Mouse (Mus musculus): ENCODE data around the gene Galk2.
A peak's percentile ranks its signal among the peaks of the same experiment; 100 is the strongest.

Galk2 gene

DNA sequence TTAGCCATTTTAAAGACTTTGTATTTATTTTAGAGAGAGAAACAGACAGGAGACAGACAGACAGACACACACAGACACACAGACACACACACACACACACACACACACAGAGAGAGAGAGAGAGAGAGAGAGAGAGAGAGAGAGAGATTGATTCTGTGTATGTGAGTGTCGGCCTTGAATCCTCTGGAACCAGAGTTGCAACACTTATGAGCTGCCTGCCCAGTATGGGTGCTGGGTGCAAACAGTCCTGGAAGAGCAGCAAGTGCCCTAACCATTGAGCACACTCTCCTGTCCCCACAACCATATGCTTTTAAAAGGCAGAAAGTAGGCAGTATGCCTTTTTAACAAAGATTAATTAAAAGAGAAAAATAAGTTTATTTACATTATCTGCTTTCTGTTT lies 109.9 kb downstream of the Galk2 start:
- no peak for DNase-seq

DNA sequence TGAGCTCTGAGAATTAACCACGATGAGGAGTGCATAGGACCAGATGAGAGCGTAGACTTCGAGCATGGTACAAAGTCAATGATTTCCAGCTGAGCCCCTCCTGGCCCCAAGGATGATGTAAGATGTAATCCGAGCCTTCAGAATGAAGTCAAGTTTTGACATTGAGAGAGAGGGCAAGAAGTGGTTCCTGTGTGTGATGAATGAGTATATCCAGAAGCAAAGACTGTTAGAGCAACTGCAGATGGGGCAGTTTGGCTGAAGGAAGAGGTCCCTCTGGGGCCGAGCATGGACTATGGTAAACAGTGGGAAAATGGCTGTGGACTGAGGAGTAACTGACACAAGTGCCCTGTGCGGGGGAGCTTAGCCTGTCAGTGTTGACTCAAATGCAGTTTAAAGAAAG lies 114.3 kb downstream of the Galk2 start:
- DNase-seq: no peak

DNA sequence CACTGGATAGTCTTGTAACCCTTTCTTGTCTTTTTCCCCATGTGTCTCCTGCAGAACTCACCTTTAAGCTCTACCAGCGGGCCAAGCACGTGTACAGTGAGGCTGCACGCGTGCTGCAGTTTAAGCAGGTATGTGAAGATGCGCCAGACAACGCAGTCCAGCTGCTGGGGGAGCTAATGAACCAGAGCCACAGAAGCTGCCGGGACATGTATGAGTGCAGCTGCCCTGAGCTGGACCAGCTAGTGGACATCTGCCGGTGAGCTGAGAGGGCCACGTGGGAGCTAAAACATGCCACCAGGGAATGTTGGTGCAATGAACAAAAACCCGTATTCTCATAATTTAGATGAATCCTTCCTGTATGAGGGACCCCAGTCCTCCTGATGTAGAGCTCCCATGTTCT lies 116.3 kb downstream of the Galk2 start:
- DNase-seq: no peak

DNA sequence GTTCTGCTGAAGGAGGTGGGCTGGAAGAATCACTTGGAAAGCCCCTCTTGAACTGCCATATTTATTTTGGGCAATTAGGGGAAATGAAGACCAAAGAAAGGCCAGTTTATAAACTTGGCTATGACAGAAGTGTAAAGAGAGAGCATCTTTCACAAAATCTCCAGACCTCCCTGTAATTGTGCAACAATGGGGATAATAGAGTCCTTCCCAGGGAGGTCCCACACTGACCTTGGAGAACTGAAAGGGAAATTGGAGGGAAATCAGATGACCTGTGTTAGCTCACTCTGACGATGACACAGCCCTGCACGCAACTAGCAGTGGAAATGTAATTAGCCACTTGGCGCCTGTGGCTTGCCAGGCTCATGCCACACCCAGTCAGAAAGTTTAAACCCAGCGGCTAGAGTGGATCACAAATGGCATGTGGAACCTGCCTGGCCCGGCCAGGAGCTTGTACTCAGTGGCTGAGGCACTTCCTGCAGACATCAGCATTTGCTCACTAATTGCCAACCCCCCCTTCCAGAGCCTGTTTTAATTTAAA lies 117.0 kb downstream of the Galk2 start:
- DNase-seq: no peak

DNA sequence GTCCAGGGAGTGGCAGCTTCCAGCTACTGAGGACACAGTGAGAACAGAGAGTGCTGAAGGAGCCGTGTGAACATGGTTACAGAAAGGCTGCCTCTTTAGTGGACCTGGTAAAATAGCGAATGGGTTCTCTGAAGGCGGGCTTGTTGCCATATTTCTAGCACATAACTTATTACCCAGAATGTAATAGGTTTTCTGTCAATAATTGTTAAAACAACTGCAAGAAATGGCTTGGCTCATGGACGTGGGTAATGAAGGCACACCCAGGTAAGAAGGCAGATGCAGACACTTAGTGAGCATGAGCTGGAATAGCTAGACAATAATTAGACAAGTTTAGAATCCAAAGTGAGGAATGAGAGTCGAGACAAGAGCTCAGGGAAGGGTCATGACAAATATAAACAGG lies 143.4 kb downstream of the Galk2 start:
- no peak for DNase-seq

DNA sequence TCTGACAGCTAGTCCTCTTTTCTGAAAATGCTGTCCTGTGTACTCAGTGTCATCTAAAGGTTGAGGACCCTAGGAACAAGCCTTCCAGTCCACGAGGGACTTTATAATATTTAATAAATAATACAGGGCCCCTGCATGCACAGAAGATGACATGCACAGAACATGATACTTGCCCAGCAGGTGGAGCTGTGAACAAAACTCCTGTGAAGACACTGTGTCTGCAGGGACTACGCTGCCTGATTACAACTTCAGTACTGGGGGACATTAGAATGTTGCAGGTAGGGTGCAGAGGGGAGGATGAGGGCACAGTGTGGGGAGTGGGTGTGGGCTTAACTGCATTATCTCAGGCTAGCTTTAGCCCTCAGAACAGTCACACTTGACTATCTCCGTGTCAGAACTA lies 147.2 kb downstream of the Galk2 start:
- DNase-seq: peak; percentile 57

DNA sequence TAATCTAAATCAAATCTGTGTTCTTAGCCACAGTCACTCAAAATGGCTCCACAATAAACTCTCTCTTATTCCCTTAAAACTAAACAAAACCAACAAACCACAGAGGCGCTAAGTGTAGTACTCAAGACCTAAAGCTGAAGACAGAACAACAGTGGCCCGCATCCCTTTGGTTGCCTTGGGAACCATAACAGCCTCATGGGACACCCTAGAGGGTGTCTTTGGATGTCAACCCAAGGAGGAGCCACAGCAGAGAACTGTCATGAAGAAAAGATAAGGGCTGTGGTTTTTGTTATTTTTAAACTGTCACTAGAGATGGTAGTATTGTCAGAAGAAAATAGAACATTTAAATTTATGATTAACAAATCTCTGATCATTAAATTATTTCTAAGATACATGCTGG lies 147.8 kb downstream of the Galk2 start:
- no peak for DNase-seq

DNA sequence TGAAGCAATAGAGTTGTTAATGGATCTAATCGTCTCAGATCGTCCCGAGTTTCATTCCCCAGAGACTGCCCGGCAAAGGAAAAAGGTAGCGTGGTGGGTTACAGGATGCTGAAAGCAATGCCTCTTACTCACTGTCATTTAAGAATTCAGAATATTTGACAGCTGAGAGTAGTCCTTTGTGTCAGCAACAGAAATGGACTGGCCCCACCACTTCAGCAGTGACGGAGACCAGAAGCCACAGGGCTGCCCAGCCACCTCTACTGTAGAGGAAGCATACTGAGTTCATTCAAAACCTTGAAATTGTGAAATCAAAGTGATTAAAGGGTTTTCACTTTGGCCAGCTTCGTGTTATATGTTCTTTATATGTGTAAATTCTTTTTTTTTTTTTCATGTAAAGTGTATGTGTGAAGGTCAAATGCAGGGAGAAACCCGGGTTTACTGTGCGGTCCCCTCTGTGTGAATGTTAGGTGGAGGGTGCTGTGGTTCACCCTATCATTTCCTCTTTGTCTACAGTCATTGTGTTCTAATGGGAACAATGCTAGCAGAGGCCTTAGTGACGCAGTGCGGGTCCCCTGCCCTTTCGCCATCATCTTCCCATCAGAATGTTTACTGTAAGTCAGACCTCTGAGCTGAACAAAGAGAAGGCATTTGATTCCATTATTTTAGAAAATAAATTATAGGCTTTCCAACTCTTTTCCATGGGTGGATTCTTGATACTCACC lies 156.2 kb downstream of the Galk2 start:
- no peak for DNase-seq

DNA sequence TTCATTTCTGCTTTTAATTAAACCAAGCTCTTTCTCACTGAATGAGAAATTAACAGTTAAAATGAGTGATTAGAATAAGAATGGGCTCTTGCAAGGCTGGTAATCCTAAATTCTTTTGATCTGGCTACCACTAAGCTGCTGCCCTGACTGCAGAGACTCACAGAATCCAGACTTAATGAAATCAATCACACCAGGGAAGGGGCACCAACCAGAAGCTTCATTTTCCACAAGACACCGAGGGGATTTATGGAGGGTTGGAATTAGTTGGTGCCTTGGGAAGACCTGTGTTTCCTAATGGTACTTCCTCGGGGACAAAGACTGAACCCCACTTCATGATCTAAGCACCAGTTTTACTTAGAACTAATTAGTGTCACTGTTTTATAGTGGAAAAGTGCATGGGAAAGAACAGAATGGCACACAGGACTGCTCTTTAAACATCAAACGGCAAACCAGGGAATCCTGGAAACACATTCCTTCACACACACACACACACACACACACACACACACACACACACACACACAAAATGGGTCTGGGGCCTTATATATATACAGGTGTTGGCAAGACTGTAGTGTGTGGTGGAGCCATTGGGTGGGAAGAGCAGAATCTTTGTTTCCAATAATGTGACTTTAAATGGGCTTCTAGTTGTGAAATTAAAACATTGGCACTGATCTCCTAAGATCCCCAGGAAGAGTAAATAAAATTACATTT lies 157.0 kb downstream of the Galk2 start:
- no peak for DNase-seq

DNA sequence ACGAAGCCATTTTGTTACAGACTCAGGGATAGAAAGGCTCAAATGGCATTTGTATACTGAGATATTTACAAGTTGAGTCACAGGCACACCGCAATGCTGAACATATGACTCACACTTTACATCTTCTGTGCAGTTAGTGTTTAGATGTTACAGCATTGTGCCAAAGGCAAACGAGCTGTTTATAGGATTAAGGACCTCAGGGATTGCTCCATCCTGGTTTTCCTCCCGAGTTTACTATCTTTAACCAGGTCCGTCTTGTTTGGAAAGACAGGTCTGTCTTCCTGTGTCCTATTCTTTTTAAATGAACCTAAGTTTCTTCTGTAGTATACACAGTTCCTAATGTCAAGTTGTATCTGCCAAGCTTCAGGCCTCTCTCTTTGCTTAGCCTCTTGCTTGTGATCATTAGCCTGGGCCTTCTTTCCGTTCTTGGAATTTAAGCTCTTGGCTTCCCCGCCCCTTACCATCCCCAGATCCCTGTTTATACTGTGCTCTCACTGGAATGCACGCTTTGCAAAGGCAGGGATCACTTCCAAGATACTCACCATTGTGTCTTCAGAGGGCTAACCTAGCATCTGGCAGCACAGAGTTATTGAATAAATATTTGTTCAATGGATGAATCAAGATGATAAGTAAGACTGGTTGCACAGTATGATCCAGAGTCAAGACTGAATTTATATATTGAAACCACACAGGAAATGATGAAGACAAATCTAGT lies 172.4 kb downstream of the Galk2 start:
- no peak for DNase-seq

DNA sequence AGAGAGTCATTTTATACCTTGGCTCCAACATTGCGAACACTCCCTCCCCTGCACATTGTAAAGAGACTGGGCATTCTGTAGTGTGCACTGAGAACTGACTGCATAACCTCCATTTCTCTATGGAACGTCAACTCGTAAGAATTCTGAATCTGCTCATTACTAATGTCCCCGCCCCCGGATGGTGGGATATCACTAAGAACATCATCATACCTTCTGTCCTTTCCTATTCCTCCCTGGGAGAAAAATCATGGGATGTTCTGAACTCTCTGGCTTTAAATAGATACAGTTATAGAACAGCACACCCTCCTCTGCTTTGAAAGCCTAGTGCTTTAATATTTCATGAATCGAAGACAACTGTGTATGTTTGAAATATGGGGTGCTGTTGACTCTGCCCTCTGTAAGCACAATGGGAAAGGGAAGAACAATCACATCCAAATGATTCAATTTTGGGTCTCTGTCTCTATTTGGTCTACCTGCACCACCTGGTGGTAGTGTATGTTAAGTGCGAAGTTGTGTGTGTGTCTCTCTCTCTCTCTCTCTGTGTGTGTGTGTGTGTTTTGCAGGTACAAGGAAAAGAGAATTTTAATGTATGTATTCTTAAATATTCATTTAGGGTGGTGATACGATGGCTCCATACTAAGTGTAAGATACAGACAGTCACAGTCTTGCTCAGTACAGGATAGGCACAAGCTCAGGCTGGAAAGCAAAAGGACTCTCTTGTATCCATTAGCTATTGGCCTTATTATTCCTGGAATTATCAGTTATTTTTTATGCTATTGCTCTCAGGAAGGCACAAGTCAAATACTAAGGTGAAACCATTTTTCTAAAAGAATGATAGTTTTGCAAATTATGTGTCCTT lies 174.4 kb downstream of the Galk2 start:
- DNase-seq: peak; percentile 9

Data from right cerebral cortex, postnatal 14 days (tissue).